ENCODE assay signal across 10 mouse cellular contexts in genomic region chr4:63275251-63275650, GRCm38 (mm10).
DNase-seq lines count a peak whose midpoint lies in the region; ATAC-seq lines count a peak whose summit lies in the region.
"Had no signal": no experiment of that assay in that cellular context is flagged by ENCODE, and none has a peak within 500 bp of the region (broad histone marks: within the 10 kb centered on the region; RNA-seq: fewer than 3 reads in every experiment).

No protein-coding gene starts in this region.

- H3K36me3 ChIP-seq in hindbrain, embryonic 16.5 days (ENCODE audit: control insufficient read depth, insufficient read depth, low read length): no peaks in the 10 kb centered on the region
- no peaks in the 10 kb centered on the region for H3K36me3 ChIP-seq in hindbrain, embryonic 14.5 days (replicated peaks; ENCODE audit: control insufficient read depth, insufficient read depth)
- no peaks in the 10 kb centered on the region for H3K36me3 ChIP-seq in neural tube, embryonic 15.5 days

- H3K4me2 ChIP-seq in hindbrain, embryonic 16.5 days (ENCODE audit: low read length): no peak overlapping the region
- no peak overlapping the region for H3K4me2 ChIP-seq in hindbrain, embryonic 14.5 days (replicated peaks)
- no peak overlapping the region for H3K4me2 ChIP-seq in neural tube, embryonic 15.5 days
- H3K4me2 ChIP-seq: limb, embryonic 12.5 days had no signal

- H3K4me3 ChIP-seq in hindbrain, embryonic 16.5 days (ENCODE audit: low read length): no peak overlapping the region
- no peak overlapping the region for H3K4me3 ChIP-seq in hindbrain, embryonic 14.5 days (replicated peaks; ENCODE audit: low read length)
- no peak overlapping the region for H3K4me3 ChIP-seq in neural tube, embryonic 15.5 days (replicated peaks)
- H3K4me3 ChIP-seq: limb, embryonic 12.5 days; megakaryocyte, embryonic 14.5 days had no signal

- no peaks in the 10 kb centered on the region for H3K9me3 ChIP-seq in hindbrain, embryonic 16.5 days (ENCODE audit: control insufficient read depth, low read length)
- H3K9me3 ChIP-seq in hindbrain, embryonic 14.5 days (ENCODE audit: control insufficient read depth, low read length): no peaks in the 10 kb centered on the region
- no peaks in the 10 kb centered on the region for H3K9me3 ChIP-seq in neural tube, embryonic 15.5 days (replicated peaks)
- H3K9me3 ChIP-seq: limb, embryonic 12.5 days; megakaryocyte, embryonic 14.5 days had no signal

- H3K27me3 ChIP-seq in hindbrain, embryonic 16.5 days (replicated peaks; ENCODE audit: control insufficient read depth, insufficient read depth, low read length): no peaks in the 10 kb centered on the region
- H3K27me3 ChIP-seq in hindbrain, embryonic 14.5 days (ENCODE audit: control insufficient read depth, insufficient read depth, low read length): no peaks in the 10 kb centered on the region
- H3K27me3 ChIP-seq in neural tube, embryonic 15.5 days (replicated peaks): no peaks in the 10 kb centered on the region
- H3K27me3 ChIP-seq: limb, embryonic 12.5 days had no signal

- peaks cover 3% of the 10 kb centered on the region; the same call in 1 of the 2 replicates for H3K4me1 ChIP-seq in hindbrain, embryonic 16.5 days (ENCODE audit: control insufficient read depth, insufficient read depth, low read depth, low read length)
- H3K4me1 ChIP-seq in hindbrain, embryonic 14.5 days (replicated peaks; ENCODE audit: control insufficient read depth, insufficient read depth, low read length): no peaks in the 10 kb centered on the region
- peaks cover 7% of the 10 kb centered on the region; the same call in 1 of the 2 replicates for H3K4me1 ChIP-seq in neural tube, embryonic 15.5 days
- H3K4me1 ChIP-seq: limb, embryonic 12.5 days; megakaryocyte, embryonic 14.5 days had no signal

- no peak overlapping the region for H3K27ac ChIP-seq in hindbrain, embryonic 16.5 days (ENCODE audit: low read depth, low read length)
- H3K27ac ChIP-seq in hindbrain, embryonic 14.5 days: no peak overlapping the region
- no peak overlapping the region for H3K27ac ChIP-seq in neural tube, embryonic 15.5 days (replicated peaks)
- H3K27ac ChIP-seq: limb, embryonic 12.5 days had no signal

- DNase-seq in hindbrain, embryonic 14.5 days (ENCODE audit: low spot score): no peak
- DNase-seq in neural tube, embryonic 10.5 days (ENCODE audit: extremely low spot score, low spot score): no peak
- DNase-seq in heart, adult 9 months (ENCODE audit: low spot score in 2 of 2): peak; percentile 72 to 78
- peak; percentile 14 for DNase-seq in retina, embryonic 14.5 days (ENCODE audit: low spot score)
- no peak for DNase-seq in ovary, postnatal 14 days (ENCODE audit: low spot score)
- no peak for DNase-seq in adrenal gland, postnatal 4 days (ENCODE audit: low spot score in 2 of 2)

- ATAC-seq in hindbrain, embryonic 16.5 days: peak; percentile 69
- ATAC-seq in hindbrain, embryonic 14.5 days (ENCODE audit: low FRiP score): no peak
- ATAC-seq in neural tube, embryonic 15.5 days (ENCODE audit: low FRiP score): 0 out of 2 replicates have a peak, but pooled peaks have one; percentile 61

- 41% methylated on average over 8 of the region's 8 CpGs for WGBS in hindbrain, embryonic 16.5 days
- 56% methylated on average over 8 of the region's 8 CpGs for WGBS in hindbrain, embryonic 14.5 days
- WGBS in neural tube, embryonic 15.5 days: 59% methylated on average over 8 of the region's 8 CpGs

- no peak overlapping the region; the same call in 1 of the 2 replicates for H3K9ac ChIP-seq in hindbrain, embryonic 16.5 days (ENCODE audit: low read depth, low read length)
- H3K9ac ChIP-seq in hindbrain, embryonic 14.5 days: no peak overlapping the region
- H3K9ac ChIP-seq in neural tube, embryonic 15.5 days (replicated peaks): 0 out of 2 replicates have a peak overlapping the region, but pooled peaks have one; percentile 7
- H3K9ac ChIP-seq: limb, embryonic 12.5 days had no signal

Comparison
In these comparisons a context has a peak if more than half of its experiments do, and no peak if none do; other contexts are left out.
1. DNase-seq: peak in heart, adult 9 months (2 of 2) and retina, embryonic 14.5 days (single experiment); none in hindbrain, embryonic 14.5 days (single experiment), neural tube, embryonic 10.5 days (single experiment), ovary, postnatal 14 days (single experiment) and adrenal gland, postnatal 4 days (0 of 2).